Mouse (Mus musculus) lung, adult 2 months (tissue): ENCODE measurements around the gene Tas2r114.

Source experiments
- CTCF ChIP-seq: fragments of 200-500 bp; IDR thresholded peaks from 2 replicates; pipeline ENCODE4 v1.5.1; 2011; ENCODE audit warnings: mild to moderate bottlenecking, low read length, control low read depth; ENCODE audit not compliant: insufficient read depth
- POLR2A ChIP-seq: fragments of 200-500 bp; IDR thresholded peaks from 2 replicates; pipeline ENCODE4 v1.6.1; 2011; ENCODE audit warnings: low read depth, mild to moderate bottlenecking, control low read depth, low read length, borderline replicate concordance; ENCODE audit errors: extremely low read depth

DNA sequence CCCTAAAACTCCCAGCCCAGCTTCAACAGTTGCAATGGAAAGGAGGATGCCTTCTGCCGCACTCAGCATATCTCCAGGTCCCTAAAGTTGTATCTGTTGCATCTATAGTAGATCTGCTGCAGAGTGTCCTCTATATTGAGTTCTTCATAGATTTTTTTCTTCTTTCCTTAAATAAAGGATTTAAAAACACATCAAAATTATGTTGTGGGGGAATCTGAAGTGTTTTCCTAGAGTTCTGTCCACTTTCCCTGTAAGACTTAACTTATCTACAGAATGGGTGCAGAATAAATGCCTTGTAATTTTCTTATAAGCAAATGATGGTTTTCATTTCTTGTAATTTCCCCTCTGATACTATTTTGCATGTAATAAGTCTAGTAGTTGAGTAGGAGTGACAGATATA is 2.5 kb downstream of the Tas2r114 start, which contains the start of gene Tas2r105:
- TF ChIP-seq CTCF (no peak), POLR2A (no peak)
